Mouse (Mus musculus): Measurements from ENCODE around the gene Prodh2.

The Prodh2 gene

DNA sequence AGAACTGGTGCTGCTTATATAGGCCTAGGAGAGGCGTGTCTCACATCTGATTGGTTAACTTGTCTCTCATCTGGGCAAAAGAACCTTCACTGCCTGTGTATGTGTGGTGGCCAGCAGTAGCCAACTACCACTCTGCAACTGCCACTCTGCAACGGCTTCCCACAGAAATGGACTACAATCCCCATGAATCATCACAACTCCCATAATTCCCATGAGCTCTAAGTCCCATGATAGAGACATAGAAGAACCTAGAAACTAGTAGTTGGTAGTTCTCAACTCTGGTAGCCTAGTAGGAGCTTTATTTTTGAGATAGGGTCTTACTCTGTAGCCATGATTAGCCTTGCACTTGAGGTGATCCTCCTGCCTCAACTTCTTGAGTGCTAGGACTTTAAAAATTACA, 56.5 kb downstream of the Prodh2 start:
- CTCF ChIA-PET: interaction anchor here (0.5 kb wide), 1 partner anchor 12 kb away, joined by 7 read pairs; no protein-coding TSS in a partner anchor

DNA sequence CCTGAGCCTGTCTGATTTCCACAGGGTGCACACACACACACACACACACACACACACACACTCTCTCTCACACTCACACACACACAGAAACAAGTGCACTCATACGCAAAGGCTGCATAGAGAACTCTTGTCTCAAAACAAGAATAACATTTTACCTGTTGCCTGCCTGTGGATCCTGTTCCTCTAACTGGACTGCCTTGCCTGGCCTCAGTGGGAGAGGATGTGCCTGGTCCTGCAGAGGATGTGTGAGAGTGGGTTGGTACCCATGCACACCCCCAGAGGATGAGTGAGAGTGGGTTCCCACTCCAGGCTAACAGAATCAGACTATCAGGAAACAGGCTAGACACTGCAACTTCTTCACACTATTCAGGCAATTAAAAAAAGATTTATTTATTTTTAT, 57.2 kb downstream of the Prodh2 start:
- CTCF ChIA-PET: interaction anchor here (0.6 kb wide), 1 partner anchor 203 kb away, joined by 4 read pairs; no protein-coding TSS in a partner anchor

GRCm38 (mm10) chr7:30551445-30552101, 58.2 kb downstream of the Prodh2 start:
- CTCF ChIA-PET: interaction anchor here (0.6 kb wide), 1 partner anchor 204 kb away, joined by 4 read pairs; no protein-coding TSS in a partner anchor

GRCm38 (mm10) chr7:30552102-30553020, 58.9 kb downstream of the Prodh2 start, which contains the start of the genes Hspb6 and Proser3:
TSS of gene Hspb6 (plus strand) at chr7:30552178.
TSS of gene Proser3 (minus strand) at chr7:30552299.
- CTCF ChIA-PET: interaction anchor here (0.6 kb wide), 1 partner anchor 73 kb away, joined by 4 read pairs; no protein-coding TSS in a partner anchor

- CTCF ChIA-PET: no interaction called here
Measured at GRCm38 (mm10) chr7:30553021-30553589, 59.7 kb downstream of the Prodh2 start.

GRCm38 (mm10) chr7:30553810-30554584, 60.6 kb downstream of the Prodh2 start:
- CTCF ChIA-PET: no interaction called here

- CTCF ChIA-PET: no interaction called here
Measured at GRCm38 (mm10) chr7:30556894-30557536, 63.6 kb downstream of the Prodh2 start.

- CTCF ChIA-PET: no interaction called here
Measured at GRCm38 (mm10) chr7:30557901-30558514, 64.6 kb downstream of the Prodh2 start.

DNA sequence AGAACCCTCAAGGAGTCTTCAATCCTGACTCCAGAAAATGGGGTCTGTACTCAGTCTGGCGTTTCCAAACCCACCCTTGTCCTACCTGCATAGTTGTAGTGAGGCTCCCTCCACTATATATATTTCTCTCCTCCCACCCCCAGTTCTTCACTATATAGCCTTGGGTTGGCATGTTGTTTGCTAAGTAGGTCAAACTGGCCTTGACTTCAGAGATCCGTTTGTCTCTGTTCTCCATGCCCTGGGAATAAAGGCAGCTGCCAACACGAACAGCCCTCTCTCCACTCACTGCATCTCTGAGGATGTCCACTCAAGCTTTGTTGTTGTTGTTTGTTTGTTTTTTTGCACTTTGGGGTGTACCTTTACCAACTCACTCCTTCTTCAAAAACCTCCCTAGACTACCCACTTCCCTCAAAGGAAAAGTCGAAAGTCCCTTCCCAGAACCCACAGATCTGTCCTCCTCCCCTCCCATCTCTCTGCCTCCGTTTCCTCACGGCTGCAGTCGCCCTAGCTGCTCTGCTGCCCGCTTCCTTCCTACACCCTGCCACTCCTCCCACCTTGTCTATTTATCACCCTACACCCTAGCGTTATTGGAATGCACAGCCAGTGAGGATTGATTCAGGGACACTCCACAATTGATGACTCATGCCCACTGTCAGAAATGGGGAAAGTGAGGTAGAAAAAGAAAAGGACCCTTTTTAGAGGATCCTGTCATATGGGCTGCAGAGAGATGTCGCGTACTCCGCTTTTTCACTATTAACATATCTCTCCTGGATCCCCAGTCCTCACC, 65.4 kb downstream of the Prodh2 start:
- CTCF ChIA-PET: no interaction called here

DNA sequence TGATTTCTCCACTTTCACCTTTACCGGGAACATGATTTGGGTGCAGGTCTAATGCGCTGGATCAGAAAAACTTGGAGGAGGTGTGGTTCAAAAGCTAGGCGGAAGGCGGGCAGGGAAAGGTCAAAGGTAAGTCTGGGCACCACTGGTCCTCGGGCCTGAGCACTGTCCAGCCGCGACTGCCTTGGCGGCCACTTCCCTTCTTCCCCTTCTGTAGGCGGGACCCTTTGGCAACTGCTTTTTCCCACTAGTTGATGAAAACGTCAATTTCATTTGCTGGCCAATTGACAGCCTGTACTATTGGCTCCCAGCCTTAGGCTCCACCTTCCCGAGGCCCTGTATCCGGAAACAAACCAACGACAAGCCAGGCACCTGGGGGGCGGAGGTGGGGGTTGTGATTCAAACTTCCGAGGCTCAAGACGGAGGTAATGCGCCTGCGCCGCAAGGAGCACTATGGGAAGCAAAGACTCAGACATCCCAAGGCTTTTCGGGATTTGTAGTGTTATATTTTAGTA, 66.1 kb downstream of the Prodh2 start, which contains the start of gene Lin37:
TSS of gene Lin37 (minus strand) at position 396 of the 512 bp plus-strand sequence.
- CTCF ChIA-PET: no interaction called here

DNA sequence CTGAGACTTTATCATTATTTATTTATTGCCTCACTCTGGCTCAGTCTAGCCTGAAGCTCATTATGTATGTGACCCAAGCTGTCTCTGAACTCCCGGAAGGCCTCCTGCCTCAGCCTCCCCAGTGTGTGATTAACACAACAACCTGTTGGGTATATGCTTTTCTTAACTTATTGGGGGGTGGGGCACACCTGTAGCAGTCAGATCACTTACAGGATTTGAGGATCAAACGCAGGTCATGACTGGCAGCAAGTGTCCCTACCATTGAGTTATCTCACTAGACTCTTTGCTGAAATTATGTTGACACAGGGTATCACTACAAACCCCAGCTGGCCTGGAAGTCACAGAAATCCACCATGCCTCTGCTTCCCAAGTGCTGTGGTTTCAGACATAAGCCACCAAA, 66.9 kb downstream of the Prodh2 start:
- CTCF ChIA-PET: no interaction called here

GRCm38 (mm10) chr7:30562526-30563116, 69.2 kb downstream of the Prodh2 start:
- CTCF ChIA-PET: interaction anchor here (0.7 kb wide), 4 partner anchors 30 to 212 kb away, joined by 5 to 15 read pairs (median 10); no protein-coding TSS in a partner anchor
